ENCODE assay signal across 8 mouse cellular contexts in the genomic region with DNA sequence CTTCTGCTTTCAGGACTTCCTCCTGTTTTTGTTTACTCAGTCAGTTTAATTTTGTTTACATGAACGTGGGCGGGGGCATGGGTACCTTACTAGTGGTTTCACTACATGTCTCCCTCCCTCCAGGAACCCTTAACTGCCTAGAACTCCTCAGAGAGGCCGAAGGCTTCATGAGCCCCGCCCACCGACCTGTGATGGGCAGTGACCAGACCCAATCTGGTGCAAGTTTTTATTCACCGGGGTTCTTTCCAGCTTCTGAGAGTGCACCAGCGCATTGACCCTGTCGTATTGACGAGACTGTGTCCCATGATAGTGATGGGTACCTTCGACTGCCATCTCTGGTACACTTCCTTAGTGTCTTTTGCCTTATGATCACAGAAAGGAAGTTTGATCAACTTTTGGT. TPM values are rescaled to one million over a fixed set of nuclear protein-coding genes. Genes with fewer than 3 reads are reported as not detected.
A peak's percentile ranks its signal among the peaks of the same experiment; 100 is the strongest.
DNase-seq lines count a peak whose midpoint lies in the region; ATAC-seq and TF ChIP-seq lines count a peak whose summit lies in the region.

No protein-coding gene starts in this region.

- no peaks in the 10 kb centered on the region for H3K9me3 ChIP-seq in E14TG2a.4 (ENCODE audit: low read length)
- no peaks in the 10 kb centered on the region for H3K9me3 ChIP-seq in forebrain, embryonic 12.5 days
- no peaks in the 10 kb centered on the region for H3K9me3 ChIP-seq in heart, postnatal 0 days (replicated peaks; ENCODE audit: control insufficient read depth, low read length)
- no peaks in the 10 kb centered on the region for H3K9me3 ChIP-seq in liver, embryonic 16.5 days (replicated peaks; ENCODE audit: control insufficient read depth, low read length)
- no peaks in the 10 kb centered on the region for H3K9me3 ChIP-seq in neural tube, embryonic 11.5 days (ENCODE audit: control insufficient read depth, low read length)

- peak overlapping the region; percentile 94 for H3K4me2 ChIP-seq in forebrain, embryonic 12.5 days
- peak overlapping the region; percentile 85 for H3K4me2 ChIP-seq in heart, postnatal 0 days (ENCODE audit: low read depth, low read length)
- H3K4me2 ChIP-seq in liver, embryonic 16.5 days (ENCODE audit: low read depth, low read length): peak overlapping the region; percentile 87
- peak overlapping the region; percentile 93 for H3K4me2 ChIP-seq in neural tube, embryonic 11.5 days (ENCODE audit: low read depth)

- peaks cover 7% of the 10 kb centered on the region; the same call in 1 of the 2 replicates for H3K27me3 ChIP-seq in E14TG2a.4 (ENCODE audit: insufficient read depth, low read length)
- peaks cover 18% of the 10 kb centered on the region for H3K27me3 ChIP-seq in forebrain, embryonic 12.5 days
- peaks cover 2% of the 10 kb centered on the region; the same call in 1 of the 2 replicates for H3K27me3 ChIP-seq in heart, postnatal 0 days (ENCODE audit: control insufficient read depth, insufficient read depth, low read length)
- H3K27me3 ChIP-seq in liver, embryonic 16.5 days (ENCODE audit: control insufficient read depth, insufficient read depth, low read depth, low read length): no peaks in the 10 kb centered on the region
- H3K27me3 ChIP-seq in neural tube, embryonic 11.5 days (ENCODE audit: control insufficient read depth, insufficient read depth, low read length): peaks cover 5% of the 10 kb centered on the region; the same call in 1 of the 2 replicates
- H3K27me3 ChIP-seq in testis, adult 2 months (ENCODE audit: control insufficient read depth, insufficient read depth, low read length): no peaks in the 10 kb centered on the region

- TF ChIP-seq POLR2A in testis, adult 2 months (IDR thresholded peaks at IDR 0.05; ENCODE audit: control insufficient read depth, low read depth, low read length): 0 out of 2 replicates have a peak, but pooled peaks have one; percentile 39

- under 1% methylated on average over 10 of the region's 10 CpGs for WGBS in forebrain, embryonic 12.5 days
- under 1% methylated on average over 10 of the region's 10 CpGs for WGBS in heart, postnatal 0 days
- 1% methylated on average over 10 of the region's 10 CpGs for WGBS in liver, embryonic 16.5 days (ENCODE audit: insufficient replicate concordance)
- WGBS in neural tube, embryonic 11.5 days: under 1% methylated on average over 10 of the region's 10 CpGs

- no peak overlapping the region for H3K9ac ChIP-seq in forebrain, embryonic 12.5 days
- H3K9ac ChIP-seq in heart, postnatal 0 days (replicated peaks; ENCODE audit: low read depth, low read length): no peak overlapping the region
- H3K9ac ChIP-seq in liver, embryonic 16.5 days (ENCODE audit: low read depth, low read length): no peak overlapping the region
- H3K9ac ChIP-seq in neural tube, embryonic 11.5 days (ENCODE audit: low read length): no peak overlapping the region

- peak overlapping the region; percentile 83 for H3K4me3 ChIP-seq in E14TG2a.4 (replicated peaks; ENCODE audit: low read length)
- H3K4me3 ChIP-seq in forebrain, embryonic 12.5 days (replicated peaks): peak overlapping the region; percentile 49
- peak overlapping the region; percentile 49 for H3K4me3 ChIP-seq in heart, postnatal 0 days (ENCODE audit: low read depth, low read length)
- peak overlapping the region; percentile 57 for H3K4me3 ChIP-seq in liver, embryonic 16.5 days (ENCODE audit: low read depth, low read length)
- peak overlapping the region; percentile 42; the same call in 1 of the 2 replicates for H3K4me3 ChIP-seq in neural tube, embryonic 11.5 days (ENCODE audit: low read depth, low read length)
- peak overlapping the region; percentile 36 for H3K4me3 ChIP-seq in testis, adult 2 months (ENCODE audit: control insufficient read depth, low read depth, low read length)

- DNase-seq in c-Kit-positive CD71-negative TER-119-negative erythroid progenitor cells, embryonic 14.5 days (ENCODE audit: low read depth): peak; percentile 53
- DNase-seq in heart, postnatal 0 days (ENCODE audit: low spot score): peak; percentile 37
- peak; percentile 89 to 91 for DNase-seq in kidney, postnatal 25 days
- DNase-seq in neural tube, embryonic 11.5 days (ENCODE audit: low spot score): peak; percentile 77

- TF ChIP-seq EP300 in heart, postnatal 0 days (IDR thresholded peaks at IDR 0.05; ENCODE audit: low read depth): no peak

- H3K36me3 ChIP-seq in E14TG2a.4 (ENCODE audit: insufficient read depth, low read length): no peaks in the 10 kb centered on the region
- no peaks in the 10 kb centered on the region for H3K36me3 ChIP-seq in forebrain, embryonic 12.5 days (replicated peaks)
- no peaks in the 10 kb centered on the region for H3K36me3 ChIP-seq in heart, postnatal 0 days (replicated peaks; ENCODE audit: control insufficient read depth, insufficient read depth, low read length)
- H3K36me3 ChIP-seq in liver, embryonic 16.5 days (ENCODE audit: control insufficient read depth, insufficient read depth): no peaks in the 10 kb centered on the region
- no peaks in the 10 kb centered on the region for H3K36me3 ChIP-seq in neural tube, embryonic 11.5 days (ENCODE audit: control insufficient read depth, insufficient read depth, low read length)
- no peaks in the 10 kb centered on the region for H3K36me3 ChIP-seq in testis, adult 2 months (ENCODE audit: control insufficient read depth, insufficient read depth, low read length)

- peaks cover 69% of the 10 kb centered on the region for H3K4me1 ChIP-seq in E14TG2a.4 (replicated peaks; ENCODE audit: low read depth, low read length)
- H3K4me1 ChIP-seq in forebrain, embryonic 12.5 days: peaks cover 15% of the 10 kb centered on the region
- peaks cover 8% of the 10 kb centered on the region; the same call in 1 of the 2 replicates for H3K4me1 ChIP-seq in heart, postnatal 0 days (ENCODE audit: control insufficient read depth, insufficient read depth)
- peaks cover 12% of the 10 kb centered on the region for H3K4me1 ChIP-seq in liver, embryonic 16.5 days (ENCODE audit: control insufficient read depth, low read depth, low read length)
- no peaks in the 10 kb centered on the region for H3K4me1 ChIP-seq in neural tube, embryonic 11.5 days (ENCODE audit: control insufficient read depth, insufficient read depth, low read length)
- peaks cover 27% of the 10 kb centered on the region for H3K4me1 ChIP-seq in testis, adult 2 months (ENCODE audit: control insufficient read depth, insufficient read depth, low read length)

- peak; percentile 68 for ATAC-seq in forebrain, embryonic 12.5 days (ENCODE audit: low FRiP score)
- peak; percentile 79 for ATAC-seq in heart, postnatal 0 days (ENCODE audit: insufficient read depth, low read depth)
- ATAC-seq in liver, embryonic 16.5 days (ENCODE audit: low read depth): peak; percentile 73
- ATAC-seq in neural tube, embryonic 11.5 days (ENCODE audit: insufficient read depth, low FRiP score, low TSS enrichment): peak; percentile 51; the same call in 1 of the 2 replicates

- TF ChIP-seq CTCF in E14TG2a.4 (conservative IDR thresholded peaks at IDR 0.05; ENCODE audit: low read length): no peak
- no peak for TF ChIP-seq CTCF in heart, postnatal 0 days (IDR thresholded peaks at IDR 0.05; ENCODE audit: low read depth)
- no peak for TF ChIP-seq CTCF in testis, adult 2 months (IDR thresholded peaks at IDR 0.05; ENCODE audit: control insufficient read depth, insufficient read depth, insufficient replicate concordance, low read depth, low read length)

- no peak overlapping the region for H3K27ac ChIP-seq in forebrain, embryonic 12.5 days
- H3K27ac ChIP-seq in heart, postnatal 0 days (ENCODE audit: low read depth): no peak overlapping the region
- no peak overlapping the region for H3K27ac ChIP-seq in liver, embryonic 16.5 days (ENCODE audit: low read length)
- no peak overlapping the region for H3K27ac ChIP-seq in neural tube, embryonic 11.5 days (ENCODE audit: low read depth, low read length)
- peak overlapping the region; percentile 70 for H3K27ac ChIP-seq in testis, adult 2 months (ENCODE audit: control insufficient read depth, insufficient read depth, low read depth, low read length)

RNA-seq across cellular contexts. Expression of a gene that starts 51.5 kb away (rescaled TPM):
- 0.90 and 1.5 TPM in 2 replicates for polyA plus RNA-seq in forebrain, embryonic 12.5 days (2016; fragmentation: Nextera tagmentation; extraction: Ambion mirVana)
- 0.54 TPM in 1 of 2 replicates, not detected in the other for total RNA-seq in heart, postnatal 0 days (2014; rRNA removed; ENCODE audit: low replicate concordance)
- 0.03 and 0.05 TPM in 2 replicates for polyA plus RNA-seq in heart, postnatal 0 days (2015; fragmentation: Nextera tagmentation; extraction: Ambion mirVana)
- polyA plus RNA-seq in liver, embryonic 16.5 days (2015; fragmentation: Nextera tagmentation; extraction: Ambion mirVana): 0.02 TPM in 1 of 2 replicates, not detected in the other
- polyA plus RNA-seq in neural tube, embryonic 11.5 days (2014; fragmentation: Nextera tagmentation; extraction: Ambion mirVana): 0.91 and 1.7 TPM in 2 replicates
- 1.4 TPM in 2 replicates for polyA plus RNA-seq in testis, adult 2 months (2012; rRNA removed)

Comparison
In these comparisons a context has a peak if more than half of its experiments do, and no peak if none do; other contexts are left out.
1. DNase-seq: peak in every context shown above with its lines; median percentile 90 in kidney, postnatal 25 days; 77 in neural tube, embryonic 11.5 days; 53 in c-Kit-positive CD71-negative TER-119-negative erythroid progenitor cells, embryonic 14.5 days; 37 in heart, postnatal 0 days.